Mouse (Mus musculus) small intestine, adult 2 months (tissue): ENCODE data around the gene Elmo2. TPM values are rescaled to one million over a fixed set of nuclear protein-coding genes. Genes with fewer than 3 reads are reported as not detected.

Source experiments
- H3K27ac ChIP-seq: fragments of 200-500 bp; 2 replicates; pipeline ENCODE4 v1.5.1; 2012; ENCODE audit warnings: low read depth, low read length, control low read depth, inconsistent platforms; ENCODE audit not compliant: insufficient read depth
- H3K27me3 ChIP-seq: fragments of 200-500 bp; 2 replicates; pipeline ENCODE4 v1.6.1; 2012; ENCODE audit warnings: mild to moderate bottlenecking, moderate library complexity, low read length, inconsistent platforms; ENCODE audit not compliant: control insufficient read depth, insufficient read depth
- H3K36me3 ChIP-seq: fragments of 200-500 bp; 2 replicates; pipeline ENCODE4 v1.6.1; 2012; ENCODE audit warnings: mild to moderate bottlenecking, low read length, control low read depth, inconsistent platforms; ENCODE audit not compliant: control insufficient read depth, insufficient read depth
- H3K4me1 ChIP-seq: fragments of 200-500 bp; 2 replicates; pipeline ENCODE4 v1.6.1; 2012; ENCODE audit warnings: low read length, inconsistent platforms, mixed read lengths; ENCODE audit not compliant: control insufficient read depth, insufficient read depth, insufficient read length
- H3K4me3 ChIP-seq: fragments of 200-500 bp; 2 replicates; pipeline ENCODE4 v1.5.1; 2012; ENCODE audit warnings: low read depth, mild to moderate bottlenecking, control low read depth, inconsistent platforms, low read length, moderate library complexity
- CTCF ChIP-seq: fragments of 200-500 bp; IDR thresholded peaks from 2 replicates; pipeline ENCODE4 v1.5.1; 2012; ENCODE audit warnings: low read depth, mild to moderate bottlenecking, control low read depth, inconsistent platforms, low read length, moderate library complexity, mixed read lengths; ENCODE audit not compliant: insufficient replicate concordance, insufficient read length; ENCODE audit errors: extremely low read depth
- POLR2A ChIP-seq: fragments of 200-500 bp; IDR thresholded peaks from 2 replicates; pipeline ENCODE4 v1.6.1; 2012; ENCODE audit warnings: low read depth, mild to moderate bottlenecking, control low read depth, inconsistent platforms, low read length, moderate library complexity
- WGBS: fragments of 180-500 bp; shearing (Covaris S2); methylation state at CpG from one replicate; pipeline ENCODE4 v1.1.7; 2018; 5-methylcytosine and 5-hydroxymethylcytosine counted together
- polyA plus RNA-seq: library from polyadenylated mRNA; depleted of rRNA; stranded (reverse); fragments of >200 nt; gene quantifications from 2 replicates; pipeline ENCODE4 v1.2.3, GENCODE M21; 2012

Gene Elmo2
- polyA plus RNA-seq, 1 experiment: 66.1 TPM

DNA sequence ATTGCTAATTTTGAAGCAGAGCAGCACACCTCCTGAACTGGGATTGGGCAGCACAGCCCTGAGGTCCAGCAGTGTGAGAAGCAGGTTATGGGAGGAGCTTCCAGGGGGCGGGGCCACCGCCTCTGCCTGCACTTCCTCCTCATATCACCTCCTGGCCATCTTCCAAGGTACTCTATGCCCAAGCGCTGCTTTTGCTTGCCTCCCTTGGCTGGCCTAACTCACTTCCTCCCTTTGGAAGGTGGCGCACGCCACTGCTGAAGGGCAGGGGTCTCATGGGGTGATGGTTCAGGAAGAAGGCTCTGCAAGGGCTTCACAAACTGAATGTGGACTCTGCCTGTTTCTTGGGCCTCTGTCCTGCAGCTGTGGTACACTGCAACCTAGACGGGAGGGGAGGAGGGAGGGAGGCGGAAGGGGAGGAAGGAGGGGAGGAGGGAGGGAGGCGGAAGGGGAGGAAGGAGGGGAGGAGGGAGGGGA is 40.8 kb upstream of the Elmo2 start:
- Histone ChIP-seq H3K36me3 (no peaks in the 10 kb centered on the region), H3K27me3 (peaks cover 11% of the 10 kb centered on the region), H3K4me1 (peaks cover 2% of the 10 kb centered on the region), H3K4me3 (peak overlapping the region; percentile 37; the same call in 1 of the 2 replicates), H3K27ac (no peak overlapping the region)
- WGBS: under 1% methylated on average over 6 of the region's 8 CpGs
- TF ChIP-seq POLR2A (no peak), CTCF (no peak)

- WGBS: 12% methylated on average over 21 of the region's 21 CpGs
- peaks cover 11% of the 10 kb centered on the region for H3K27me3 ChIP-seq
- H3K36me3 ChIP-seq: no peaks in the 10 kb centered on the region
- TF ChIP-seq POLR2A (0 out of 2 replicates have a peak, but pooled peaks have one; percentile 9), CTCF (peak; percentile 79)
- H3K4me1 ChIP-seq: peaks cover 2% of the 10 kb centered on the region
- H3K4me3 ChIP-seq: no peak overlapping the region
- no peak overlapping the region for H3K27ac ChIP-seq
These were observed 38.2 kb upstream of the Elmo2 start for GRCm38 (mm10) chr2:165364334-165365091.

GRCm38 (mm10) chr2:165363282-165363681 is 37.0 kb upstream of the Elmo2 start:
- peaks cover 5% of the 10 kb centered on the region for H3K27me3 ChIP-seq
- peaks cover 1% of the 10 kb centered on the region for H3K4me1 ChIP-seq
- H3K27ac ChIP-seq: no peak overlapping the region
- no peak overlapping the region for H3K4me3 ChIP-seq
- WGBS: 83% methylated on average over 6 of the region's 6 CpGs
- H3K36me3 ChIP-seq: no peaks in the 10 kb centered on the region
- TF ChIP-seq CTCF: no peak
- TF ChIP-seq POLR2A: no peak

DNA sequence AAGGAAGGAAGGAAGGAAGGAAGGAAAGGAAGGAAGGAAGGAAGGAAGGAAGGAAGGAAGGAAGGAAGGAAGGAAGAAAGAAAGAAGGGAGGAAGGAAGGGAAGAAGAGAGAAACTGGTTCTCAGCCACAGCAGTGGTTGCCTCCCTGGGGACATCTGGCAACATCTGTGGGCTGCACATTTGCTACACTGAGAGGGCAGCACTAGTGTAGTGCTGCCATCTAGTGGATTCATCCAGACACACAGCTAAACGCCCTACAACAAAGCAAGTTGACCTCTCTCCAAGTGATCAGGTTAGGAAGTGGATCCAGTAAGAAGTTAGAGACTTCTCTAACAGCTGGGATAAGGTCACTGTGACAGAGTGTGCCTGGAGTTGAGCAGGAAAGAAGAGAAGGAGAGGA is 34.6 kb upstream of the Elmo2 start:
- Histone ChIP-seq H3K4me3 (no peak overlapping the region), H3K4me1 (no peaks in the 10 kb centered on the region), H3K36me3 (no peaks in the 10 kb centered on the region), H3K27ac (no peak overlapping the region), H3K27me3 (peaks cover 4% of the 10 kb centered on the region; the same call in 1 of the 2 replicates)
- TF ChIP-seq CTCF (peak; percentile 65; the same call in 1 of the 2 replicates), POLR2A (no peak)
- WGBS: 0% methylated on average over 1 of the region's 1 CpGs

DNA sequence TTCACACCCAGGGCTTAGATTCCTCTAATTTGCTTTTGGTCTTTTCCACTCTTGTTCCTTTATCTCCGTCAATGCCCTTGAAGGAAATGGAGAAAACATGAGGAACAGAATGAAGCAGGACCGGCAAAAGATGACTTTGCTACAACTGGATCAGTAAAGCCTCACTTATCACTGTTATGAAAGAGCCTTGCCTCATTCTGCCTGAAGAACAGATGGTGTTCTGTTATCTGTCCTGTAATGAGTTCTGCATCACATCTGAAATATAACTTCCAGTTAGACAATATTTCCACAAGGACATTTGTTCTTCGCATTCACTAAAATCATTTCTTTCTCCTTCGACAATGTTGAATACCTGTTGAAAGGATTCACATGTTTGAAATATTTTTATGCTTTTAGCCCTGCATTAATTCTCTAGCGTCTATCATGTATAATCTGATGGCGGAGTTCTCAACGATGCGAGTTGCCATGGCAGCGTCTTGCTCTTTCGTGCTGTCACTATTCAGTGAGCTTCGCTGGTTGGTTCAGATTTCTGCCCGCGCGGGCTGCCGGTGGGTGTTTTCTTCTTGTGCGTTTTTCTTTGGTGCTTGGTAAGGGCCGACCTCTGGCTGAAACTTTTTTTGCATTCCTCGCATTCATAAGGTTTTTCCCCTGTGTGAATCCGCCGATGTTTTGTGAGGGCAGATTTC is 25.7 kb upstream of the Elmo2 start:
- Histone ChIP-seq H3K27ac (no peak overlapping the region), H3K27me3 (0 out of 2 replicates have a peak, but pooled peaks cover 7% of the 10 kb centered on the region), H3K36me3 (no peaks in the 10 kb centered on the region), H3K4me3 (no peak overlapping the region), H3K4me1 (no peaks in the 10 kb centered on the region)
- WGBS: 93% methylated on average over 20 of the region's 20 CpGs
- TF ChIP-seq POLR2A: no peak
- TF ChIP-seq CTCF: no peak

DNA sequence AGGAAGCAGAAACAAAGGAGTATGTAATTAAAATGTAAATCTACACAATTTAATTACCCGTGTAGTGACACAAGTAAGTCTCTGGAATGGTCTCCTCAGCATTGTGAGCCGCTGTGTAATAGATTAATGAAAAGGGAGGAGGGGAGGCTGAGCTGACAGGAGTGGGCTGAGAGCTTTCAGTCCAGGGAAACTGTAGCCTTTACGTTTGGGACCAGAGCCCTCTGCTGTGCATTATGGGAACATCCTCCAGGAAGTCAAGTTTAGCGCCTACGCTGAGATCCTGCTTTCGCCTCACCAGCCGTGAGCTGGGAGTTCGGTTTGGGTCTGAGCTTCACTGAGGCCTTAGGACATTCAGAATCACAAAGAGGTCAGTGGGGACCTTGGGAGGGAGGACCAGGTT is 23.2 kb upstream of the Elmo2 start:
- H3K27ac ChIP-seq: no peak overlapping the region
- H3K4me3 ChIP-seq: no peak overlapping the region
- 25% methylated on average over 8 of the region's 8 CpGs for WGBS
- peak; percentile 23; the same call in 1 of the 2 replicates for TF ChIP-seq CTCF
- no peak for TF ChIP-seq POLR2A
- no peaks in the 10 kb centered on the region for H3K36me3 ChIP-seq
- H3K4me1 ChIP-seq: no peaks in the 10 kb centered on the region
- H3K27me3 ChIP-seq: 0 out of 2 replicates have a peak, but pooled peaks cover 7% of the 10 kb centered on the region

DNA sequence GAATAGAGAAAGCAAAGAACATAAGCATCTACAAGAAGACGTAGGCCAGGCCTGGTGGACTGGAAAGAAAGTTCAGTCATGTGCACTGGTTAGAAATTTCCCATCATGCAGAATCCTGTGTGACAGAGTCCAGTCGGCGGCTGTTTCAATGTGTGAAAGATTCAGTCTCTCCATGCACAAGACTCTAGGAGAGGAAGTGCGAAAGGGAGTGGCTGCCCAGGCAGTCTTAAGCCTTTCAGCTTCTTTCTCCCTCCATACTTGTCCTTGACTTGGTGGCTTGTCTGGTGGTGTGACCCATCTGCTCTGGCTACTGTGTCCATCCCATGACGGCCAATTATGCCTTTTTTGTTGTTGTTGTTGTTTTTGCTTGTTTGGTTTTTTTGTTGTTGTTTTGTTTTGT is 19.9 kb upstream of the Elmo2 start:
- WGBS: 82% methylated on average over 5 of the region's 5 CpGs

More for the DNA sequence above, 19.9 kb upstream of the Elmo2 start:
- H3K4me1 ChIP-seq: no peaks in the 10 kb centered on the region
- no peak overlapping the region for H3K4me3 ChIP-seq
- 0 out of 2 replicates have a peak, but pooled peaks cover 4% of the 10 kb centered on the region for H3K27me3 ChIP-seq
- TF ChIP-seq CTCF (no peak), POLR2A (no peak)
- H3K27ac ChIP-seq: no peak overlapping the region
- no peaks in the 10 kb centered on the region for H3K36me3 ChIP-seq
